ENCODE assay signal across 9 mouse cellular contexts in the genomic region with DNA sequence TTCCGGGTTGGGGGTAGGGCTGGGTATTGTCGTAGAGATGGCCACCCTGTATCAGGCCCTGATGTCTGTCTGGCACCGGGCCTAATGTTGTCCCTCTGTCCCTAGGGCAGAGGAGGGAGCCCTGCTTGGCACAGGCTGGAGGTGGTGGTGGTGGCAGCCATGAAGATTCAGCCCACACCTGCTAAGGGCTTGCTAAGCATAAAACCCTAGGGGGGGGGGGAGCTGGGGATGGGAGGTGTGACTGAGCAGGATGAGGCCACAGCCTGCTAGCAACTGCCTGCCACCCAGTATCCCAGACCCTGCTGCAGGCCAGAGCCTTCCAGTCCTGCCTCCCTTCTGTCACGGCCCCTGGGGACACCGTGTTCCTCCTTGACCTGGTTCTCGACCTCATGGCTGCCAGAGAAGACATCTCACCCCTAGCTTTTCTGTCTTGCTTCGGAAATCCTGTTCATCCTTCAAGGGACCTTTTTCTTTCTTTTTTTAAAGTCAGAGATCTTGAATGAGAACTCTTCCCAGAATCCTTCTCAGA. TPM values are rescaled to one million over a fixed set of nuclear protein-coding genes. Genes with fewer than 3 reads are reported as not detected.
DNase-seq lines count a peak whose midpoint lies in the region; ATAC-seq lines count a peak whose summit lies in the region.
"Had no signal": no experiment of that assay in that cellular context is flagged by ENCODE, and none has a peak within 500 bp of the region (broad histone marks: within the 10 kb centered on the region; RNA-seq: fewer than 3 reads in every experiment).

No protein-coding gene starts in this region.

- peaks cover 34% of the 10 kb centered on the region for H3K36me3 ChIP-seq in forebrain, embryonic 10.5 days (replicated peaks)
- no peaks in the 10 kb centered on the region for H3K36me3 ChIP-seq in forebrain, embryonic 16.5 days (ENCODE audit: control insufficient read depth, insufficient read depth)
- H3K36me3 ChIP-seq in lung, embryonic 16.5 days (ENCODE audit: control insufficient read depth, insufficient read depth, low read length): no peaks in the 10 kb centered on the region; the same call in 1 of the 2 replicates
- peaks cover 41% of the 10 kb centered on the region for H3K36me3 ChIP-seq in embryonic facial prominence, embryonic 14.5 days (ENCODE audit: control insufficient read depth, insufficient read depth, low read length)
- H3K36me3 ChIP-seq in neural tube, embryonic 14.5 days (ENCODE audit: control insufficient read depth, insufficient read depth, low read length): no peaks in the 10 kb centered on the region

- no peak overlapping the region for H3K9ac ChIP-seq in forebrain, embryonic 16.5 days (replicated peaks; ENCODE audit: low read depth, low read length)
- H3K9ac ChIP-seq in lung, embryonic 16.5 days (ENCODE audit: low read length): no peak overlapping the region; the same call in 1 of the 2 replicates
- H3K9ac ChIP-seq in embryonic facial prominence, embryonic 14.5 days (ENCODE audit: low read depth, low read length): no peak overlapping the region
- H3K9ac ChIP-seq in neural tube, embryonic 14.5 days (replicated peaks; ENCODE audit: low read depth, low read length): no peak overlapping the region

- no peak for ATAC-seq in forebrain, embryonic 16.5 days
- no peak for ATAC-seq in lung, embryonic 16.5 days (ENCODE audit: low read depth)
- no peak for ATAC-seq in embryonic facial prominence, embryonic 14.5 days (ENCODE audit: low read depth)
- ATAC-seq in neural tube, embryonic 14.5 days (ENCODE audit: low read depth): no peak

- H3K4me3 ChIP-seq in forebrain, embryonic 10.5 days: peak overlapping the region; percentile 38; the same call in 1 of the 2 replicates
- H3K4me3 ChIP-seq in forebrain, embryonic 16.5 days (replicated peaks; ENCODE audit: low read length): no peak overlapping the region
- no peak overlapping the region for H3K4me3 ChIP-seq in lung, embryonic 16.5 days (ENCODE audit: low read length)
- H3K4me3 ChIP-seq in embryonic facial prominence, embryonic 14.5 days (ENCODE audit: low read depth, low read length): no peak overlapping the region
- no peak overlapping the region for H3K4me3 ChIP-seq in neural tube, embryonic 14.5 days (ENCODE audit: low read depth, low read length)
- H3K4me3 ChIP-seq: limb, embryonic 15.5 days had no signal

- H3K27me3 ChIP-seq in forebrain, embryonic 10.5 days (ENCODE audit: poor library complexity, severe bottlenecking): peaks cover 4% of the 10 kb centered on the region; the same call in 1 of the 2 replicates
- no peaks in the 10 kb centered on the region for H3K27me3 ChIP-seq in forebrain, embryonic 16.5 days (replicated peaks; ENCODE audit: control insufficient read depth, insufficient read depth, low read length)
- H3K27me3 ChIP-seq in lung, embryonic 16.5 days (ENCODE audit: control insufficient read depth, insufficient read depth, low read depth, low read length): no peaks in the 10 kb centered on the region
- no peaks in the 10 kb centered on the region for H3K27me3 ChIP-seq in embryonic facial prominence, embryonic 14.5 days (replicated peaks; ENCODE audit: control insufficient read depth, insufficient read depth, low read length)
- H3K27me3 ChIP-seq in neural tube, embryonic 14.5 days (ENCODE audit: control insufficient read depth, insufficient read depth, low read length): no peaks in the 10 kb centered on the region
- H3K27me3 ChIP-seq: limb, embryonic 15.5 days had no signal

- no peak overlapping the region for H3K4me2 ChIP-seq in forebrain, embryonic 16.5 days (ENCODE audit: low read length)
- H3K4me2 ChIP-seq in lung, embryonic 16.5 days (ENCODE audit: low read depth, low read length): no peak overlapping the region
- H3K4me2 ChIP-seq in embryonic facial prominence, embryonic 14.5 days (ENCODE audit: low read depth, low read length): no peak overlapping the region
- no peak overlapping the region; the same call in 1 of the 2 replicates for H3K4me2 ChIP-seq in neural tube, embryonic 14.5 days (ENCODE audit: low read depth, low read length)
- H3K4me2 ChIP-seq: limb, embryonic 15.5 days had no signal

- peaks cover 75% of the 10 kb centered on the region for H3K4me1 ChIP-seq in forebrain, embryonic 10.5 days
- peaks cover 52% of the 10 kb centered on the region for H3K4me1 ChIP-seq in forebrain, embryonic 16.5 days (replicated peaks; ENCODE audit: control insufficient read depth, insufficient read depth, low read length)
- H3K4me1 ChIP-seq in lung, embryonic 16.5 days (replicated peaks; ENCODE audit: control insufficient read depth, insufficient read depth, low read length): peaks cover 63% of the 10 kb centered on the region
- H3K4me1 ChIP-seq in embryonic facial prominence, embryonic 14.5 days (ENCODE audit: control insufficient read depth, insufficient read depth, low read length): peaks cover 42% of the 10 kb centered on the region
- H3K4me1 ChIP-seq in neural tube, embryonic 14.5 days (ENCODE audit: control insufficient read depth, insufficient read depth, low read length): peaks cover 40% of the 10 kb centered on the region

- H3K27ac ChIP-seq in forebrain, embryonic 10.5 days: peak overlapping the region; percentile 84
- no peak overlapping the region for H3K27ac ChIP-seq in forebrain, embryonic 16.5 days (ENCODE audit: low read length)
- peak overlapping the region; percentile 80 for H3K27ac ChIP-seq in lung, embryonic 16.5 days (ENCODE audit: low read length)
- H3K27ac ChIP-seq in embryonic facial prominence, embryonic 14.5 days (replicated peaks; ENCODE audit: low read depth, low read length): peak overlapping the region; percentile 65
- peak overlapping the region; percentile 58 for H3K27ac ChIP-seq in neural tube, embryonic 14.5 days (ENCODE audit: low read depth, low read length)

- H3K9me3 ChIP-seq in forebrain, embryonic 10.5 days: no peaks in the 10 kb centered on the region
- H3K9me3 ChIP-seq in forebrain, embryonic 16.5 days (ENCODE audit: control insufficient read depth, low read length): no peaks in the 10 kb centered on the region
- H3K9me3 ChIP-seq in lung, embryonic 16.5 days (ENCODE audit: control insufficient read depth, low read length): no peaks in the 10 kb centered on the region
- no peaks in the 10 kb centered on the region for H3K9me3 ChIP-seq in embryonic facial prominence, embryonic 14.5 days (ENCODE audit: control insufficient read depth, low read length)
- H3K9me3 ChIP-seq in neural tube, embryonic 14.5 days (ENCODE audit: control insufficient read depth, low read length): no peaks in the 10 kb centered on the region
- H3K9me3 ChIP-seq: limb, embryonic 15.5 days had no signal

- 43% methylated on average over 6 of the region's 7 CpGs for WGBS in forebrain, embryonic 10.5 days
- WGBS in forebrain, embryonic 16.5 days: 36% methylated on average over 7 of the region's 7 CpGs
- 31% methylated on average over 7 of the region's 7 CpGs for WGBS in lung, embryonic 16.5 days
- WGBS in embryonic facial prominence, embryonic 14.5 days: 24% methylated on average over 5 of the region's 7 CpGs
- 22% methylated on average over 6 of the region's 7 CpGs for WGBS in neural tube, embryonic 14.5 days

- no peak for DNase-seq in forebrain, embryonic 10.5 days (ENCODE audit: extremely low spot score, low spot score)
- DNase-seq in lung, postnatal 25 days (ENCODE audit: low spot score): no peak
- DNase-seq in embryonic facial prominence, embryonic 14.5 days (ENCODE audit: low spot score): no peak
- no peak for DNase-seq in right cerebral cortex, postnatal 10 days (ENCODE audit: low spot score in 2 of 2)
- DNase-seq in retina, embryonic 14.5 days (ENCODE audit: low spot score): no peak

RNA-seq across cellular contexts. Expression of a gene that starts 27.0 kb away (rescaled TPM):
- 0.20 and 0.24 TPM in 2 replicates for polyA plus RNA-seq in forebrain, embryonic 10.5 days (2016; fragmentation: Nextera tagmentation; extraction: Ambion mirVana)
- polyA plus RNA-seq in forebrain, embryonic 16.5 days (2015; fragmentation: Nextera tagmentation; extraction: Ambion mirVana): 0.51 and 1.0 TPM in 2 replicates
- polyA plus RNA-seq in lung, embryonic 16.5 days (2015; fragmentation: Nextera tagmentation; extraction: Ambion mirVana): 0.31 TPM in 1 of 2 replicates, not detected in the other
- polyA plus RNA-seq in embryonic facial prominence, embryonic 14.5 days (2014; fragmentation: Nextera tagmentation; extraction: Ambion mirVana): 0.34 and 0.56 TPM in 2 replicates
- polyA plus RNA-seq in neural tube, embryonic 14.5 days (2014; fragmentation: Nextera tagmentation; extraction: Ambion mirVana): 0.89 and 2.2 TPM in 2 replicates

RNA-seq across cellular contexts. Expression of a gene that starts 28.2 kb away (rescaled TPM):
- polyA plus RNA-seq in forebrain, embryonic 10.5 days (2016; fragmentation: Nextera tagmentation; extraction: Ambion mirVana): 16.9 and 19.3 TPM in 2 replicates
- polyA plus RNA-seq in forebrain, embryonic 16.5 days (2015; fragmentation: Nextera tagmentation; extraction: Ambion mirVana): 9.5 and 10.6 TPM in 2 replicates
- polyA plus RNA-seq in lung, embryonic 16.5 days (2015; fragmentation: Nextera tagmentation; extraction: Ambion mirVana): 35.4 and 37.2 TPM in 2 replicates
- polyA plus RNA-seq in embryonic facial prominence, embryonic 14.5 days (2014; fragmentation: Nextera tagmentation; extraction: Ambion mirVana): 46.4 and 50.3 TPM in 2 replicates
- polyA plus RNA-seq in neural tube, embryonic 14.5 days (2014; fragmentation: Nextera tagmentation; extraction: Ambion mirVana): 22.1 and 22.3 TPM in 2 replicates

RNA-seq across cellular contexts. Expression of a gene that starts 48.2 kb away (rescaled TPM):
- 68.7 and 75.8 TPM in 2 replicates for polyA plus RNA-seq in forebrain, embryonic 10.5 days (2016; fragmentation: Nextera tagmentation; extraction: Ambion mirVana)
- 10.3 and 10.9 TPM in 2 replicates for polyA plus RNA-seq in forebrain, embryonic 16.5 days (2015; fragmentation: Nextera tagmentation; extraction: Ambion mirVana)
- polyA plus RNA-seq in lung, embryonic 16.5 days (2015; fragmentation: Nextera tagmentation; extraction: Ambion mirVana): 34.0 and 38.3 TPM in 2 replicates
- polyA plus RNA-seq in embryonic facial prominence, embryonic 14.5 days (2014; fragmentation: Nextera tagmentation; extraction: Ambion mirVana): 22.7 and 23.0 TPM in 2 replicates
- polyA plus RNA-seq in neural tube, embryonic 14.5 days (2014; fragmentation: Nextera tagmentation; extraction: Ambion mirVana): 2.1 and 2.8 TPM in 2 replicates
